Mouse (Mus musculus) forebrain, embryonic 10.5 days (tissue): ENCODE measurements around the gene Cdh12. TPM values are rescaled to one million over a fixed set of nuclear protein-coding genes. Genes with fewer than 3 reads are reported as not detected.
A peak's percentile ranks its signal among the peaks of the same experiment; 100 is the strongest.

Source experiments
- DNase-seq: peaks from one replicate; pipeline ENCODE4 v3.0.0-alpha.2; 2017; ENCODE audit warnings: low spot score; ENCODE audit errors: extremely low spot score
- H3K27ac ChIP-seq: fragments of 300-500 bp; sonication (generic); 2 replicates; pipeline ENCODE4 v1.5.1; 2016; ENCODE audit warnings: mild to moderate bottlenecking
- H3K27me3 ChIP-seq: fragments of 300-500 bp; sonication (generic); 2 replicates; pipeline ENCODE4 v1.6.1; 2016; ENCODE audit warnings: mild to moderate bottlenecking; ENCODE audit not compliant: poor library complexity, severe bottlenecking
- H3K36me3 ChIP-seq: fragments of 300-500 bp; sonication (generic); replicated peaks from 2 replicates; pipeline ENCODE4 v1.6.1; 2016; ENCODE audit warnings: mild to moderate bottlenecking, moderate library complexity
- H3K4me1 ChIP-seq: fragments of 300-500 bp; sonication (generic); 2 replicates; pipeline ENCODE4 v1.6.1; 2016
- H3K4me3 ChIP-seq: fragments of 300-500 bp; sonication (generic); 2 replicates; pipeline ENCODE4 v1.5.1; 2016; ENCODE audit warnings: mild to moderate bottlenecking, moderate library complexity
- H3K9me3 ChIP-seq: fragments of 300-500 bp; sonication (generic); 2 replicates; pipeline ENCODE4 v1.6.1; 2016; ENCODE audit warnings: mild to moderate bottlenecking, moderate library complexity
- WGBS: fragments of 180-500 bp; shearing (Covaris S2); methylation state at CpG from one replicate; pipeline ENCODE4 v1.1.7; 2016; 5-methylcytosine and 5-hydroxymethylcytosine counted together
- polyA plus RNA-seq: library from polyadenylated mRNA; unstranded; fragments of >200 nt; fragmentation: Nextera tagmentation; extraction: Ambion mirVana; gene quantifications from 2 replicates; pipeline ENCODE4 v1.2.1, GENCODE M21; 2016

The Cdh12 gene
- polyA plus RNA-seq, 1 experiment from 2014 or later = 0.24 TPM

GRCm38 (mm10) chr15:20796999-20797398, 347.9 kb downstream of the Cdh12 start:
- Histone ChIP-seq H3K9me3 (no peaks in the 10 kb centered on the region), H3K36me3 (no peaks in the 10 kb centered on the region), H3K27ac (no peak overlapping the region), H3K4me3 (no peak overlapping the region), H3K27me3 (no peaks in the 10 kb centered on the region), H3K4me1 (peaks cover 6% of the 10 kb centered on the region)
- WGBS = 43% methylated on average over 4 of the region's 4 CpGs
- DNase-seq = peak; percentile 15

GRCm38 (mm10) chr15:20798541-20798940, 349.5 kb downstream of the Cdh12 start:
- WGBS = 91% methylated on average over 2 of the region's 2 CpGs
- DNase-seq = no peak
- Histone ChIP-seq H3K27me3 (no peaks in the 10 kb centered on the region), H3K36me3 (no peaks in the 10 kb centered on the region), H3K27ac (no peak overlapping the region), H3K4me3 (no peak overlapping the region), H3K4me1 (peaks cover 6% of the 10 kb centered on the region), H3K9me3 (no peaks in the 10 kb centered on the region)

- Histone ChIP-seq H3K36me3 (no peaks in the 10 kb centered on the region), H3K27me3 (no peaks in the 10 kb centered on the region), H3K9me3 (no peaks in the 10 kb centered on the region), H3K27ac (no peak overlapping the region), H3K4me3 (no peak overlapping the region), H3K4me1 (no peaks in the 10 kb centered on the region)
- WGBS = 87% methylated on average over 1 of the region's 1 CpGs
- DNase-seq = no peak
These were observed 386.8 kb downstream of the Cdh12 start for GRCm38 (mm10) chr15:20835887-20836286.

- H3K4me3 ChIP-seq = no peak overlapping the region
- no peaks in the 10 kb centered on the region for H3K4me1 ChIP-seq
- WGBS = 78% methylated on average over 3 of the region's 3 CpGs
- no peaks in the 10 kb centered on the region for H3K27me3 ChIP-seq
- H3K9me3 ChIP-seq = no peaks in the 10 kb centered on the region; the same call in 1 of the 2 replicates
- no peak for DNase-seq
- H3K27ac ChIP-seq = no peak overlapping the region
- no peaks in the 10 kb centered on the region for H3K36me3 ChIP-seq
These were observed 387.9 kb downstream of the Cdh12 start for GRCm38 (mm10) chr15:20836991-20837390.

- Histone ChIP-seq H3K27ac (no peak overlapping the region), H3K9me3 (no peaks in the 10 kb centered on the region; the same call in 1 of the 2 replicates), H3K4me3 (no peak overlapping the region), H3K27me3 (no peaks in the 10 kb centered on the region), H3K4me1 (no peaks in the 10 kb centered on the region), H3K36me3 (no peaks in the 10 kb centered on the region)
- 94% methylated on average over 5 of the region's 5 CpGs for WGBS
- no peak for DNase-seq
These were observed 392.4 kb downstream of the Cdh12 start for GRCm38 (mm10) chr15:20841479-20841878.

- H3K4me3 ChIP-seq = no peak overlapping the region
- DNase-seq = no peak
- H3K27me3 ChIP-seq = no peaks in the 10 kb centered on the region
- no peaks in the 10 kb centered on the region for H3K4me1 ChIP-seq
- WGBS = 69% methylated on average over 2 of the region's 2 CpGs
- H3K27ac ChIP-seq = no peak overlapping the region
- no peaks in the 10 kb centered on the region for H3K36me3 ChIP-seq
- no peaks in the 10 kb centered on the region for H3K9me3 ChIP-seq
These were observed 414.0 kb downstream of the Cdh12 start for GRCm38 (mm10) chr15:20863076-20863475.

GRCm38 (mm10) chr15:20872518-20872917, 423.5 kb downstream of the Cdh12 start:
- no peak for DNase-seq
- Histone ChIP-seq H3K27me3 (no peaks in the 10 kb centered on the region), H3K27ac (no peak overlapping the region), H3K36me3 (no peaks in the 10 kb centered on the region), H3K9me3 (no peaks in the 10 kb centered on the region), H3K4me1 (no peaks in the 10 kb centered on the region), H3K4me3 (no peak overlapping the region)
- WGBS = 94% methylated on average over 1 of the region's 1 CpGs

- DNase-seq = no peak
- no peaks in the 10 kb centered on the region for H3K4me1 ChIP-seq
- no peaks in the 10 kb centered on the region for H3K27me3 ChIP-seq
- H3K9me3 ChIP-seq = no peaks in the 10 kb centered on the region
- H3K4me3 ChIP-seq = no peak overlapping the region
- 94% methylated on average over 2 of the region's 2 CpGs for WGBS
- H3K36me3 ChIP-seq = no peaks in the 10 kb centered on the region
- H3K27ac ChIP-seq = no peak overlapping the region
These were observed 427.9 kb downstream of the Cdh12 start for GRCm38 (mm10) chr15:20876993-20877392.

GRCm38 (mm10) chr15:20893471-20893870, 444.4 kb downstream of the Cdh12 start:
- no peak overlapping the region for H3K4me3 ChIP-seq
- H3K27me3 ChIP-seq = no peaks in the 10 kb centered on the region
- DNase-seq = no peak
- no peak overlapping the region for H3K27ac ChIP-seq
- no peaks in the 10 kb centered on the region for H3K9me3 ChIP-seq
- no peaks in the 10 kb centered on the region for H3K4me1 ChIP-seq
- H3K36me3 ChIP-seq = no peaks in the 10 kb centered on the region
- WGBS = 90% methylated on average over 3 of the region's 3 CpGs

GRCm38 (mm10) chr15:20902568-20902967, 453.5 kb downstream of the Cdh12 start:
- Histone ChIP-seq H3K9me3 (no peaks in the 10 kb centered on the region), H3K27ac (no peak overlapping the region), H3K4me3 (no peak overlapping the region), H3K27me3 (no peaks in the 10 kb centered on the region), H3K36me3 (no peaks in the 10 kb centered on the region), H3K4me1 (no peaks in the 10 kb centered on the region)
- 84% methylated on average over 3 of the region's 3 CpGs for WGBS
- no peak for DNase-seq

GRCm38 (mm10) chr15:20928221-20928620, 479.2 kb downstream of the Cdh12 start:
- Histone ChIP-seq H3K27ac (no peak overlapping the region), H3K36me3 (no peaks in the 10 kb centered on the region), H3K4me1 (no peaks in the 10 kb centered on the region), H3K27me3 (no peaks in the 10 kb centered on the region), H3K9me3 (no peaks in the 10 kb centered on the region), H3K4me3 (no peak overlapping the region)
- no peak for DNase-seq

- H3K27ac ChIP-seq = no peak overlapping the region
- H3K9me3 ChIP-seq = no peaks in the 10 kb centered on the region
- no peak overlapping the region for H3K4me3 ChIP-seq
- DNase-seq = no peak
- no peaks in the 10 kb centered on the region for H3K36me3 ChIP-seq
- no peaks in the 10 kb centered on the region for H3K27me3 ChIP-seq
- no peaks in the 10 kb centered on the region for H3K4me1 ChIP-seq
These were observed 494.9 kb downstream of the Cdh12 start for GRCm38 (mm10) chr15:20944000-20944399.

- H3K36me3 ChIP-seq = no peaks in the 10 kb centered on the region
These were observed 518.4 kb downstream of the Cdh12 start for GRCm38 (mm10) chr15:20967463-20967862.

GRCm38 (mm10) chr15:20971041-20971440, 522.0 kb downstream of the Cdh12 start:
- Histone ChIP-seq H3K4me3 (no peak overlapping the region), H3K9me3 (no peaks in the 10 kb centered on the region), H3K36me3 (no peaks in the 10 kb centered on the region), H3K27me3 (no peaks in the 10 kb centered on the region), H3K27ac (no peak overlapping the region), H3K4me1 (peaks cover 6% of the 10 kb centered on the region)
- no peak for DNase-seq
- WGBS = 96% methylated on average over 2 of the region's 2 CpGs

More at GRCm38 (mm10) chr15:20967463-20967862, 518.4 kb downstream of the Cdh12 start:
- Histone ChIP-seq H3K27me3 (no peaks in the 10 kb centered on the region), H3K4me1 (peaks cover 6% of the 10 kb centered on the region), H3K4me3 (no peak overlapping the region), H3K27ac (no peak overlapping the region), H3K9me3 (no peaks in the 10 kb centered on the region)
- no peak for DNase-seq
- 40% methylated on average over 2 of the region's 2 CpGs for WGBS
